Mouse (Mus musculus) liver, adult 2 months (tissue): Measurements from ENCODE around the gene Atxn2l. TPM values are rescaled to one million over a fixed set of nuclear protein-coding genes. Genes with fewer than 3 reads are reported as not detected.
A peak's percentile ranks its signal among the peaks of the same experiment; 100 is the strongest.

Experiments
- DNase-seq: peaks from one replicate; pipeline ENCODE4 v3.0.0-alpha.2; 2011; ENCODE audit warnings: low read depth, low spot score; ENCODE audit errors: extremely low read depth
- H3K27ac ChIP-seq: fragments of 200-500 bp; replicated peaks from 2 replicates; pipeline ENCODE4 v1.5.1; 2012; ENCODE audit warnings: low read depth, mild to moderate bottlenecking, control low read depth, inconsistent platforms, low read length; ENCODE audit not compliant: insufficient read depth
- H3K27me3 ChIP-seq: fragments of 200-500 bp; 2 replicates; pipeline ENCODE4 v1.6.1; 2012; ENCODE audit warnings: mild to moderate bottlenecking, moderate library complexity, low read length, inconsistent platforms; ENCODE audit not compliant: control insufficient read depth, insufficient read depth
- H3K36me3 ChIP-seq: fragments of 200-500 bp; 2 replicates; pipeline ENCODE4 v1.6.1; 2012; ENCODE audit warnings: low read length, inconsistent platforms; ENCODE audit not compliant: control insufficient read depth, insufficient read depth
- H3K4me1 ChIP-seq: fragments of 200-500 bp; 2 replicates; pipeline ENCODE4 v1.6.1; 2011; ENCODE audit warnings: low read length; ENCODE audit not compliant: control insufficient read depth, insufficient read depth
- H3K4me3 ChIP-seq: fragments of 200-500 bp; 2 replicates; pipeline ENCODE4 v1.5.1; 2011; ENCODE audit warnings: low read depth, mild to moderate bottlenecking, control low read depth, low read length, moderate library complexity; ENCODE audit not compliant: insufficient read depth
- H3K79me2 ChIP-seq: fragments of 200-500 bp; 2 replicates; pipeline ENCODE4 v1.6.1; 2012; ENCODE audit warnings: inconsistent platforms, mild to moderate bottlenecking, low read length, moderate library complexity; ENCODE audit not compliant: control insufficient read depth, insufficient read depth
- H3K9ac ChIP-seq: fragments of 200-500 bp; 2 replicates; pipeline ENCODE4 v1.6.1; 2012; ENCODE audit warnings: low read depth, mild to moderate bottlenecking, control low read depth, inconsistent platforms, low read length
- CTCF ChIP-seq: fragments of 200-500 bp; IDR thresholded peaks from 2 replicates; pipeline ENCODE4 v1.5.1; 2011; ENCODE audit warnings: low read depth, low read length, control low read depth
- POLR2A ChIP-seq: fragments of 200-500 bp; IDR thresholded peaks from 2 replicates; pipeline ENCODE4 v1.6.1; 2011; ENCODE audit warnings: low read length, control low read depth; ENCODE audit not compliant: insufficient read depth; ENCODE audit errors: extremely low read depth
- WGBS: fragments of 180-500 bp; shearing (Covaris S2); methylation state at CpG from one replicate; pipeline ENCODE4 v1.1.7; 2018; 5-methylcytosine and 5-hydroxymethylcytosine counted together
- polyA plus RNA-seq: library from polyadenylated mRNA; depleted of rRNA; stranded (reverse); fragments of >200 nt; gene quantifications from 2 replicates; pipeline ENCODE4 v1.2.3, GENCODE M21; 2012
- total RNA-seq: library from RNA; depleted of rRNA; stranded (reverse); fragments of >200 nt; gene quantifications from 2 replicates; pipeline ENCODE4 v1.2.3, GENCODE M21; 2014

The Atxn2l gene
- total and polyA plus RNA-seq, 2 experiments: 4.6 to 81.3 TPM

- H3K27ac ChIP-seq: peak overlapping the region; percentile 77; the same call in 1 of the 2 replicates
- H3K27me3 ChIP-seq: no peaks in the 10 kb centered on the region
- H3K4me1 ChIP-seq: no peaks in the 10 kb centered on the region; the same call in 1 of the 2 replicates
- H3K36me3 ChIP-seq: peaks cover 41% of the 10 kb centered on the region
- peak overlapping the region; percentile 89 for H3K9ac ChIP-seq
- H3K4me3 ChIP-seq: peak overlapping the region; percentile 96
- TF ChIP-seq POLR2A (no peak), CTCF (no peak)
- DNase-seq: no peak
- H3K79me2 ChIP-seq: peaks cover 4% of the 10 kb centered on the region; the same call in 1 of the 2 replicates
- 2% methylated on average over 9 of the region's 9 CpGs for WGBS
Measured at GRCm38 (mm10) chr7:126501684-126502022, 1.6 kb downstream of the Atxn2l start.

- TF ChIP-seq POLR2A (no peak), CTCF (no peak)
- Histone ChIP-seq H3K9ac (no peak overlapping the region), H3K36me3 (peaks cover 61% of the 10 kb centered on the region), H3K4me1 (no peaks in the 10 kb centered on the region; the same call in 1 of the 2 replicates), H3K27me3 (no peaks in the 10 kb centered on the region), H3K79me2 (peaks cover 4% of the 10 kb centered on the region; the same call in 1 of the 2 replicates), H3K4me3 (no peak overlapping the region), H3K27ac (no peak overlapping the region)
- DNase-seq: no peak
- 96% methylated on average over 7 of the region's 7 CpGs for WGBS
Measured at GRCm38 (mm10) chr7:126499416-126499815, 3.8 kb downstream of the Atxn2l start.

GRCm38 (mm10) chr7:126497966-126498365, 5.3 kb downstream of the Atxn2l start:
- WGBS: 92% methylated on average over 12 of the region's 12 CpGs
- H3K27me3 ChIP-seq: no peaks in the 10 kb centered on the region
- H3K27ac ChIP-seq: no peak overlapping the region
- H3K79me2 ChIP-seq: peaks cover 4% of the 10 kb centered on the region; the same call in 1 of the 2 replicates
- no peaks in the 10 kb centered on the region; the same call in 1 of the 2 replicates for H3K4me1 ChIP-seq
- no peak overlapping the region for H3K9ac ChIP-seq
- H3K4me3 ChIP-seq: no peak overlapping the region
- H3K36me3 ChIP-seq: peaks cover 73% of the 10 kb centered on the region
- TF ChIP-seq CTCF (no peak), POLR2A (no peak)
- no peak for DNase-seq

GRCm38 (mm10) chr7:126496475-126496874, 6.8 kb downstream of the Atxn2l start:
- no peak overlapping the region for H3K4me3 ChIP-seq
- H3K27ac ChIP-seq: no peak overlapping the region
- 83% methylated on average over 5 of the region's 5 CpGs for WGBS
- H3K27me3 ChIP-seq: no peaks in the 10 kb centered on the region
- no peak for TF ChIP-seq CTCF
- H3K4me1 ChIP-seq: no peaks in the 10 kb centered on the region
- no peak for DNase-seq
- peaks cover 79% of the 10 kb centered on the region for H3K36me3 ChIP-seq
- 0 out of 2 replicates have a peak, but pooled peaks cover 4% of the 10 kb centered on the region for H3K79me2 ChIP-seq
- H3K9ac ChIP-seq: no peak overlapping the region

GRCm38 (mm10) chr7:126494120-126494519, 9.1 kb downstream of the Atxn2l start:
- peaks cover 68% of the 10 kb centered on the region for H3K36me3 ChIP-seq
- H3K27ac ChIP-seq: no peak overlapping the region
- H3K4me1 ChIP-seq: no peaks in the 10 kb centered on the region
- WGBS: 45% methylated on average over 6 of the region's 6 CpGs
- no peak overlapping the region for H3K4me3 ChIP-seq
- DNase-seq: peak; percentile 36
- no peak for TF ChIP-seq CTCF
- no peak for TF ChIP-seq POLR2A
- no peak overlapping the region for H3K9ac ChIP-seq
- no peaks in the 10 kb centered on the region for H3K79me2 ChIP-seq
- H3K27me3 ChIP-seq: no peaks in the 10 kb centered on the region

GRCm38 (mm10) chr7:126491973-126492372, 11.3 kb downstream of the Atxn2l start:
- H3K27me3 ChIP-seq: no peaks in the 10 kb centered on the region
- no peak overlapping the region for H3K4me3 ChIP-seq
- H3K4me1 ChIP-seq: peaks cover 6% of the 10 kb centered on the region; the same call in 1 of the 2 replicates
- TF ChIP-seq CTCF (no peak), POLR2A (no peak)
- DNase-seq: no peak
- 82% methylated on average over 11 of the region's 11 CpGs for WGBS
- H3K27ac ChIP-seq: no peak overlapping the region
- no peaks in the 10 kb centered on the region for H3K79me2 ChIP-seq
- no peak overlapping the region for H3K9ac ChIP-seq
- peaks cover 49% of the 10 kb centered on the region for H3K36me3 ChIP-seq
